Mouse (Mus musculus) forebrain, embryonic 14.5 days (tissue): ENCODE measurements around the gene Chia1. TPM values are rescaled to one million over a fixed set of nuclear protein-coding genes. Genes with fewer than 3 reads are reported as not detected.
"Not testable (repeated sequence)": the region's sequence is repeated elsewhere in the genome, so short reads cannot be mapped to it uniquely, and the experiment has no call there.

ENCODE experiments used
- ATAC-seq: fragments of 200-750 bp; cut with Nextera tagmentation; 2 replicates; pipeline ENCODE4 v1.8.0; 2017; ENCODE audit warnings: mild to moderate bottlenecking, moderate library complexity
- DNase-seq: peaks from one replicate; pipeline ENCODE4 v3.0.0-alpha.2; 2015; ENCODE audit warnings: low spot score
- H3K27ac ChIP-seq: fragments of 300-500 bp; sonication (generic); 2 replicates; pipeline ENCODE4 v1.5.1; 2014; ENCODE audit warnings: low read depth, mild to moderate bottlenecking, control low read depth, low read length, moderate library complexity
- H3K27me3 ChIP-seq: fragments of 300-500 bp; sonication (generic); replicated peaks from 2 replicates; pipeline ENCODE4 v1.6.1; 2014; ENCODE audit warnings: low read length, control low read depth, mixed read lengths; ENCODE audit not compliant: control insufficient read depth, insufficient read depth
- H3K36me3 ChIP-seq: fragments of 300-500 bp; sonication (generic); 2 replicates; pipeline ENCODE4 v1.6.1; 2014; ENCODE audit warnings: low read length, control low read depth; ENCODE audit not compliant: control insufficient read depth, insufficient read depth
- H3K4me1 ChIP-seq: fragments of 300-500 bp; sonication (generic); 2 replicates; pipeline ENCODE4 v1.6.1; 2014; ENCODE audit warnings: antibody characterized with exemption, low read length, control low read depth; ENCODE audit not compliant: control insufficient read depth, insufficient read depth
- H3K4me2 ChIP-seq: fragments of 300-500 bp; sonication (generic); 2 replicates; pipeline ENCODE4 v1.6.1; 2014; ENCODE audit warnings: mild to moderate bottlenecking, control low read depth, low read length
- H3K4me3 ChIP-seq: fragments of 300-500 bp; sonication (generic); 2 replicates; pipeline ENCODE4 v1.5.1; 2014; ENCODE audit warnings: low read depth, low read length, control low read depth
- H3K9ac ChIP-seq: fragments of 300-500 bp; sonication (generic); 2 replicates; pipeline ENCODE4 v1.6.1; 2014; ENCODE audit warnings: mild to moderate bottlenecking, low read length, control low read depth, moderate library complexity
- H3K9me3 ChIP-seq: fragments of 300-500 bp; sonication (generic); replicated peaks from 2 replicates; pipeline ENCODE4 v1.6.1; 2016; ENCODE audit warnings: low read length, control low read depth, mixed read lengths; ENCODE audit not compliant: control insufficient read depth
- WGBS: fragments of 180-500 bp; shearing (Covaris S2); extraction: QIAGEN DNeasy Blood & Tissue Kit; methylation state at CpG from one replicate; pipeline ENCODE4 v1.1.7; 2014; 5-methylcytosine and 5-hydroxymethylcytosine counted together
- polyA plus RNA-seq: library from polyadenylated mRNA; unstranded; fragments of >200 nt; fragmentation: Nextera tagmentation; extraction: Ambion mirVana; gene quantifications from 2 replicates; pipeline ENCODE4 v1.2.1, GENCODE M21; 2014

Chia1 gene
- polyA plus RNA-seq, result 1.0 and 1.5 TPM in 2 replicates

DNA sequence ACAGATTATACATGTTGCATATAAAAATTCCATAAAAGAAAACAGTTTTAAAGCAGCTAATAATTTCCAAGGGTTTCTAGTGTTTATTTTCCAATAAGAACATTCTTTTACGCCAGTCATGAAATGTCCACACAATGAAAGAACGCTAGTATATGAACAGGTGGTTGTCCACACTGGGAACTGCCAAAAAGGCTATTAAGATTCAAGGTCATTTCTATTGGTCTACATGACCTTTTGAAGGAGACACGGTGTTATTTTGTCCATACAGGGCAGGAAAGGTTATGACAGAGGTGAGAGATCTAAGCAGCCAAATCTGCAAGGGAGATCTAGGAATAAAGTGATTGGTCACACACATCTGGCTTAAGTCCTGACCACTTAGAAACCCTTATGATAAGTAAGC is at the start of gene Chia1:
Gene Chia1, plus strand, starts transcription at position 301 of the 400 bp plus-strand sequence.
- Histone ChIP-seq H3K4me1 (no peaks in the 10 kb centered on the region), H3K4me2 (no peak within 1 kb of the TSS), H3K9me3 (no peaks in the 10 kb centered on the region), H3K9ac (no peak within 1 kb of the TSS), H3K27ac (no peak within 1 kb of the TSS), H3K36me3 (no peaks in the 10 kb centered on the region), H3K4me3 (no peak within 1 kb of the TSS), H3K27me3 (no peaks in the 10 kb centered on the region)
- DNase-seq (no peak), ATAC-seq (no peak)
- WGBS, result 85% methylated on average over 3 of the region's 3 CpGs

- not testable (repeated sequence) for H3K4me3 ChIP-seq, DNase-seq, H3K4me2 ChIP-seq, H3K27me3 ChIP-seq, H3K36me3 ChIP-seq, H3K27ac ChIP-seq, H3K9ac ChIP-seq, H3K9me3 ChIP-seq, H3K4me1 ChIP-seq, ATAC-seq
- 45% methylated on average over 5 of the region's 5 CpGs for WGBS
Measured at GRCm38 (mm10) chr3:106067707-106068106, 45.3 kb upstream of the Chia1 start.

GRCm38 (mm10) chr3:106070994-106071393 is 42.0 kb upstream of the Chia1 start:
- Histone ChIP-seq H3K4me1 (no peaks in the 10 kb centered on the region), H3K27ac (no peak overlapping the region), H3K4me3 (no peak overlapping the region), H3K9ac (no peak overlapping the region), H3K27me3 (no peaks in the 10 kb centered on the region), H3K9me3 (no peaks in the 10 kb centered on the region), H3K36me3 (no peaks in the 10 kb centered on the region), H3K4me2 (no peak overlapping the region)
- ATAC-seq, result no peak
- 80% methylated on average over 2 of the region's 2 CpGs for WGBS
- DNase-seq, result no peak

DNA sequence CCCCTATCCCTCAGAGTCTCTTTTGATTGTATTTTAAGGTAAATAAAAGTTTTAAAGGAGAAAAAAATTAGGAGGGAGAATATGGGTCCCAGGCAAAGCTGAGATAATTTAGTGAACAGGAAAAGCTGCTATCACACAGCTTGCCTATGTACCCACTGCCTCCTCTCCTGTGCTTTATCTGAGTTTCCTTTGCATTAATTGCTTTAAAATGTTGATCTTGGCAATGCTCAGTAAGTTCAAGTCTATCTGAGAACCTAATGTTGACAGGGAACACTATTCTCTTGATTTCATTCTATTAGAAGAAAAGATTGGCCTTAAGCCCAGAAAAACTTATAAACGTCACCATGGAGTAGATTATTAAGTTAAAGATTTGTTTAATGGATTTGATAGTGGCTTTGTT is 38.2 kb upstream of the Chia1 start:
- no peak overlapping the region for H3K9ac ChIP-seq
- H3K9me3 ChIP-seq, result no peaks in the 10 kb centered on the region
- H3K27me3 ChIP-seq, result no peaks in the 10 kb centered on the region
- no peak overlapping the region for H3K27ac ChIP-seq
- H3K4me1 ChIP-seq, result no peaks in the 10 kb centered on the region
- H3K4me2 ChIP-seq, result no peak overlapping the region
- ATAC-seq, result no peak
- no peak overlapping the region for H3K4me3 ChIP-seq
- DNase-seq, result no peak
- H3K36me3 ChIP-seq, result no peaks in the 10 kb centered on the region
- 56% methylated on average over 1 of the region's 1 CpGs for WGBS

- H3K4me2 ChIP-seq, result no peak overlapping the region
- ATAC-seq (no peak), DNase-seq (no peak)
- no peak overlapping the region for H3K4me3 ChIP-seq
- H3K27ac ChIP-seq, result no peak overlapping the region
- H3K27me3 ChIP-seq, result no peaks in the 10 kb centered on the region
- no peak overlapping the region for H3K9ac ChIP-seq
- peaks cover 4% of the 10 kb centered on the region; the same call in 1 of the 2 replicates for H3K9me3 ChIP-seq
- no peaks in the 10 kb centered on the region for H3K36me3 ChIP-seq
- H3K4me1 ChIP-seq, result no peaks in the 10 kb centered on the region
Measured at GRCm38 (mm10) chr3:106126999-106127398, 14.0 kb downstream of the Chia1 start.

- H3K36me3 ChIP-seq, result no peaks in the 10 kb centered on the region
- peaks cover 3% of the 10 kb centered on the region; the same call in 1 of the 2 replicates for H3K9me3 ChIP-seq
- ATAC-seq (no peak), DNase-seq (no peak)
- H3K4me1 ChIP-seq, result no peaks in the 10 kb centered on the region
- WGBS, result 76% methylated on average over 4 of the region's 4 CpGs
- H3K4me3 ChIP-seq, result no peak overlapping the region
- H3K27ac ChIP-seq, result no peak overlapping the region
- H3K4me2 ChIP-seq, result no peak overlapping the region
- H3K27me3 ChIP-seq, result no peaks in the 10 kb centered on the region
- no peak overlapping the region for H3K9ac ChIP-seq
Measured at GRCm38 (mm10) chr3:106128807-106129493, 15.9 kb downstream of the Chia1 start.

- Histone ChIP-seq H3K9ac (no peak overlapping the region), H3K9me3 (no peaks in the 10 kb centered on the region), H3K4me1 (no peaks in the 10 kb centered on the region), H3K27me3 (no peaks in the 10 kb centered on the region), H3K4me3 (no peak overlapping the region), H3K4me2 (no peak overlapping the region), H3K27ac (no peak overlapping the region), H3K36me3 (no peaks in the 10 kb centered on the region)
- peak; percentile 95 for ATAC-seq
- WGBS, result 56% methylated on average over 5 of the region's 5 CpGs
- DNase-seq, result peak; percentile 89
Measured at GRCm38 (mm10) chr3:106131690-106132089, 18.7 kb downstream of the Chia1 start.

GRCm38 (mm10) chr3:106144081-106144480 is 31.1 kb downstream of the Chia1 start:
- Histone ChIP-seq H3K4me1 (no peaks in the 10 kb centered on the region), H3K4me3 (no peak overlapping the region), H3K9me3 (no peaks in the 10 kb centered on the region), H3K4me2 (no peak overlapping the region), H3K27ac (no peak overlapping the region), H3K9ac (no peak overlapping the region), H3K27me3 (no peaks in the 10 kb centered on the region), H3K36me3 (no peaks in the 10 kb centered on the region)
- ATAC-seq, result no peak
- DNase-seq, result no peak
- WGBS, result 92% methylated on average over 10 of the region's 10 CpGs

GRCm38 (mm10) chr3:106154413-106154812 is 41.4 kb downstream of the Chia1 start:
- Histone ChIP-seq H3K27ac (no peak overlapping the region), H3K27me3 (no peaks in the 10 kb centered on the region), H3K4me3 (no peak overlapping the region), H3K36me3 (no peaks in the 10 kb centered on the region), H3K4me1 (no peaks in the 10 kb centered on the region), H3K9me3 (no peaks in the 10 kb centered on the region), H3K9ac (no peak overlapping the region), H3K4me2 (no peak overlapping the region)
- no peak for DNase-seq
- ATAC-seq, result no peak
- 89% methylated on average over 2 of the region's 2 CpGs for WGBS
